Mouse (Mus musculus) intestine, postnatal 0 days (tissue): Measurements from ENCODE around the gene Myo16. TPM values are rescaled to one million over a fixed set of nuclear protein-coding genes. Genes with fewer than 3 reads are reported as not detected.

Experiments
- ATAC-seq: fragments of 200-750 bp; cut with Nextera tagmentation; 2 replicates; pipeline ENCODE4 v1.8.0; 2017; ENCODE audit warnings: mild to moderate bottlenecking, moderate TSS enrichment, moderate library complexity
- H3K27ac ChIP-seq: fragments of 300-500 bp; sonication (generic); 2 replicates; pipeline ENCODE4 v1.5.1; 2014; ENCODE audit warnings: mild to moderate bottlenecking, low read depth, low read length, moderate library complexity
- H3K27me3 ChIP-seq: fragments of 300-500 bp; sonication (generic); replicated peaks from 2 replicates; pipeline ENCODE4 v1.6.1; 2014; ENCODE audit warnings: low read length, mixed read lengths; ENCODE audit not compliant: control insufficient read depth, insufficient read depth
- H3K36me3 ChIP-seq: fragments of 300-500 bp; sonication (generic); 2 replicates; pipeline ENCODE4 v1.6.1; 2014; ENCODE audit warnings: mild to moderate bottlenecking, moderate library complexity; ENCODE audit not compliant: control insufficient read depth, insufficient read depth
- H3K4me1 ChIP-seq: fragments of 300-500 bp; sonication (generic); replicated peaks from 2 replicates; pipeline ENCODE4 v1.6.1; 2014; ENCODE audit warnings: antibody characterized with exemption, low read length, mixed read lengths; ENCODE audit not compliant: control insufficient read depth, insufficient read depth
- H3K4me2 ChIP-seq: fragments of 300-500 bp; sonication (generic); replicated peaks from 2 replicates; pipeline ENCODE4 v1.6.1; 2014; ENCODE audit warnings: low read depth, mild to moderate bottlenecking, moderate library complexity
- H3K4me3 ChIP-seq: fragments of 300-500 bp; sonication (generic); 2 replicates; pipeline ENCODE4 v1.5.1; 2014; ENCODE audit warnings: low read depth, low read length
- H3K9ac ChIP-seq: fragments of 300-500 bp; sonication (generic); 2 replicates; pipeline ENCODE4 v1.6.1; 2014; ENCODE audit warnings: mild to moderate bottlenecking, low read depth, low read length
- H3K9me3 ChIP-seq: fragments of 300-500 bp; sonication (generic); 2 replicates; pipeline ENCODE4 v1.6.1; 2016; ENCODE audit warnings: mixed run types; ENCODE audit not compliant: control insufficient read depth
- CTCF ChIP-seq: sonication (generic); IDR thresholded peaks from 2 replicates; pipeline ENCODE4 v1.5.1; 2016; ENCODE audit warnings: low read depth, mild to moderate bottlenecking, control low read depth, antibody characterized with exemption, moderate library complexity
- WGBS: fragments of 180-500 bp; shearing (Covaris S2); extraction: QIAGEN DNeasy Blood & Tissue Kit; methylation state at CpG from one replicate; pipeline ENCODE4 v1.1.7; 2014; 5-methylcytosine and 5-hydroxymethylcytosine counted together
- polyA plus RNA-seq: library from polyadenylated mRNA; unstranded; fragments of >200 nt; fragmentation: Nextera tagmentation; extraction: Ambion mirVana; gene quantifications from 2 replicates; pipeline ENCODE4 v1.2.1, GENCODE M21; 2015

The Myo16 gene
- polyA plus RNA-seq, 1 experiment from 2014 or later = not detected

DNA sequence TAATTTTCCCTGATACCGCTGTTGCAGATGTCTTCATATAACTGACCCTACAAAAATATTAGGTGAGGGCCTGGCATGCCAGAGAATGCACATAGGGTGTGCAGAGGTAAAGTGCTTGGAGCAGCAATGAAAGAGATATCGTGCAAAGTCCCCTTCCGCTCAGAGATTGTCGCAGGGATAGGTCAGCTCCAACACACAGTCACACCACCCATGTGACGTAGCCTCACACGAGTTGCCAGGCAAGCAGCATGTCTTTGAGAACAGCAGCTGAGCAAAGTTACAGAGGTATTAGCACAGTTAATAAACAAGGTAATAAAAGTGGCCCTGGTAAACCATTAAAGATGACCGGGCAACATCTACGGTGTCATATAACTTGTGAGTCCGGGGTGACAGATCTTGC, 212.4 kb downstream of the Myo16 start:
- WGBS = 49% methylated on average over 9 of the region's 9 CpGs
- TF ChIP-seq CTCF = no peak
- Histone ChIP-seq H3K36me3 (no peaks in the 10 kb centered on the region), H3K4me3 (no peak overlapping the region), H3K9me3 (no peaks in the 10 kb centered on the region), H3K27ac (no peak overlapping the region), H3K27me3 (no peaks in the 10 kb centered on the region), H3K9ac (no peak overlapping the region), H3K4me2 (no peak overlapping the region), H3K4me1 (no peaks in the 10 kb centered on the region)
- peak; percentile 93 for ATAC-seq

DNA sequence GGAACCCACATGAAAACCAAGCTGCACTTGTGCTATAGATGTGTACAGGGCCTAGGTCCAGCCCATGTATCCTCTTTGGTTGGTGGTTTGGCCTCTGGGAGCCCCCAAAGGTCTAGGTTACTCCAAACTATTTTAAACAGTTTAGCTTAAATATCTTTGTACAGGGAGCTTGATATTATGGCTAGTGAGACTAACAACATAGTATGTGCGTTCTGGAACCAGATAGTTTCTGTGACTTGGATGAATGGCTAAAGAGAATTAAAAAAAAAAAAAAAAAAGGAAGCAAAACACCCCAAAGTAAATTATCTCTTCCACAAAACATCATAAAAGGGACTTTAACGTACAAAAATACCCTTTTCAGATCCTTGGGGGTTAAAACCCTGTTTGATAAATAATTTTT, 218.9 kb downstream of the Myo16 start:
- Histone ChIP-seq H3K4me2 (no peak overlapping the region), H3K4me1 (no peaks in the 10 kb centered on the region), H3K9ac (no peak overlapping the region), H3K27me3 (no peaks in the 10 kb centered on the region), H3K27ac (no peak overlapping the region), H3K36me3 (no peaks in the 10 kb centered on the region), H3K9me3 (no peaks in the 10 kb centered on the region), H3K4me3 (no peak overlapping the region)
- no peak for ATAC-seq
- WGBS = 80% methylated on average over 2 of the region's 2 CpGs
- no peak for TF ChIP-seq CTCF

DNA sequence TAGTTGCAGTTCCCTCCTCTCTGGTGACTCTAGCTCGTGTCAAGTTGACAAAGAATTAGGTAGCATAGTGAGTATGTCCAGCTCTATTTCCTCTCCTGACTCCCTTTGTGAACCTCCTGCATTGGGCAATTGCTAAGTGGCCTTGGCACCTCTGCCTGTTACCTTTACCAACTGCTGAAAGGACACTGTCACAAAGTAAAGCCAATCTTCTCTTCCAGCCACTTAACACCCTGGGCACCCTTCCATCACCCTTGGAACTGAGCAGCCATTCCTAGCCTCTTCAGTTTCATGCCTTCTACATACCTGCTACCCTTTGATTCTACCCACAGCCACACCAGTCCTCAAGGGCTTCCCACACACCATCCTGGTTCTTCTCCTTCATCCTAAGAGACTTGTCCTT, 233.4 kb downstream of the Myo16 start:
- H3K4me3 ChIP-seq = no peak overlapping the region
- H3K27ac ChIP-seq = no peak overlapping the region
- no peak for ATAC-seq
- H3K9me3 ChIP-seq = no peaks in the 10 kb centered on the region
- no peaks in the 10 kb centered on the region for H3K27me3 ChIP-seq
- no peak for TF ChIP-seq CTCF
- H3K9ac ChIP-seq = no peak overlapping the region
- no peak overlapping the region for H3K4me2 ChIP-seq
- WGBS = 72% methylated on average over 1 of the region's 1 CpGs
- H3K36me3 ChIP-seq = no peaks in the 10 kb centered on the region
- no peaks in the 10 kb centered on the region for H3K4me1 ChIP-seq

DNA sequence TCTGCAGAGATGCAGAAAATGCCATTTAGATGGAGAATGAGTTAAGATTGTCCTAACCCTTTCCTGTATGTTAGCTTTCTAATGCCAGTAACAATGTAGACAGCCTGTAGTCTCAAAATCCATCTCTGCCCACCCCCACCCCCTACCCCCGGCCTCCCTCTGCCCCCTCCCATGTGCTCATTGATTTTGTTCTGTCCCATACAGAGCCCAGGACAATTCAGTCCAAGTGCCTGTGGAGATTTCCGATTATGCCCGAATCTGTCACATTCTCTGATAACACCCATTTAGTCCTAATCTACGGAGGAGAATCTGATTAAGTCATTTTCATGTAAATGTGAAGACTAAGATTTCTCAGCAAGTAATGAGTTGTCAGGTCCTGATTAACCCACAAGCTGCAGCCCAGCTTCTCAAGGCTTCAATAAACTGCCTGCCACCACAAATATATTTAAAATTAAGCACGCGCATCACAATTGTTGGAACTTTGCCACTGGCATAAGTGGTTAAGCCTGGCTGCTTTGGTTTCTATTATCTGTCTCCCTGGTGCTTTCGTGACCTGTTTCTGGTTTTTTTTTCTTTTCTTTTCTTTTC, 237.5 kb downstream of the Myo16 start:
- H3K27ac ChIP-seq = no peak overlapping the region
- no peaks in the 10 kb centered on the region for H3K36me3 ChIP-seq
- WGBS = 72% methylated on average over 7 of the region's 7 CpGs
- H3K4me3 ChIP-seq = no peak overlapping the region
- H3K9me3 ChIP-seq = no peaks in the 10 kb centered on the region
- H3K9ac ChIP-seq = no peak overlapping the region
- H3K27me3 ChIP-seq = no peaks in the 10 kb centered on the region
- H3K4me1 ChIP-seq = no peaks in the 10 kb centered on the region
- no peak for TF ChIP-seq CTCF
- no peak overlapping the region for H3K4me2 ChIP-seq
- ATAC-seq = no peak

DNA sequence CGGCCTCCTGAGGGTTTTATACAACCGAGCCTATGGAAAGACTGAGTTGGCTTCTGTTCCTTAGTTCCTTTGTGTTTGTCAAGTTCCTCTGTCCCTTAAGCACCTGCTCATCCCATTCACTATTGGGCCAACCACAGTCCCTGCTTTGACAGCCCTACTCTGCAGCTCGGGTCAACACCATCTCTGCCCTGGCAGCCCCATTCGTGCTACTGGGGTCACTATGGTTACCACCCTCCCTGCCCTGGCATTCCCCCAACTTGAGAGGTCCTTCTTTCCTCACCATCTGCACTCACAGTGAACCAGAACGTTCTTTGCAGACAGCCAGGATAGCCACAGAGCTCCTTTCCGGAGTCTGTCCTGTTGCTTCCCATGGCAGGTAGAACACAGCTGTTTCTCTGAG, 238.2 kb downstream of the Myo16 start:
- Histone ChIP-seq H3K27me3 (no peaks in the 10 kb centered on the region), H3K36me3 (no peaks in the 10 kb centered on the region), H3K9me3 (no peaks in the 10 kb centered on the region), H3K4me3 (no peak overlapping the region), H3K4me2 (no peak overlapping the region), H3K4me1 (no peaks in the 10 kb centered on the region), H3K9ac (no peak overlapping the region), H3K27ac (no peak overlapping the region)
- ATAC-seq = no peak
- 73% methylated on average over 6 of the region's 6 CpGs for WGBS
- TF ChIP-seq CTCF = no peak

- Histone ChIP-seq H3K4me3 (no peak overlapping the region), H3K4me1 (no peaks in the 10 kb centered on the region), H3K9ac (no peak overlapping the region), H3K4me2 (no peak overlapping the region), H3K27me3 (no peaks in the 10 kb centered on the region), H3K36me3 (no peaks in the 10 kb centered on the region), H3K9me3 (no peaks in the 10 kb centered on the region), H3K27ac (no peak overlapping the region)
- WGBS = 86% methylated on average over 2 of the region's 2 CpGs
- ATAC-seq = no peak
- no peak for TF ChIP-seq CTCF
Observed at GRCm38 (mm10) chr8:10394506-10394905, 240.8 kb downstream of the Myo16 start.

- ATAC-seq = no peak
- no peak overlapping the region for H3K4me3 ChIP-seq
- no peak overlapping the region for H3K9ac ChIP-seq
- H3K4me2 ChIP-seq = no peak overlapping the region
- no peak for TF ChIP-seq CTCF
- 76% methylated on average over 7 of the region's 7 CpGs for WGBS
- H3K27me3 ChIP-seq = no peaks in the 10 kb centered on the region
- no peaks in the 10 kb centered on the region for H3K9me3 ChIP-seq
- H3K4me1 ChIP-seq = no peaks in the 10 kb centered on the region
- H3K36me3 ChIP-seq = no peaks in the 10 kb centered on the region
- no peak overlapping the region for H3K27ac ChIP-seq
Observed at GRCm38 (mm10) chr8:10395146-10395545, 241.4 kb downstream of the Myo16 start.
